Mouse (Mus musculus) cerebellum, adult 9-10 months (tissue): ENCODE measurements around the gene Rasgef1c.

Experiments used
- DNase-seq: peaks from one replicate; pipeline ENCODE4 v3.0.0; 2022

The Rasgef1c gene

DNA sequence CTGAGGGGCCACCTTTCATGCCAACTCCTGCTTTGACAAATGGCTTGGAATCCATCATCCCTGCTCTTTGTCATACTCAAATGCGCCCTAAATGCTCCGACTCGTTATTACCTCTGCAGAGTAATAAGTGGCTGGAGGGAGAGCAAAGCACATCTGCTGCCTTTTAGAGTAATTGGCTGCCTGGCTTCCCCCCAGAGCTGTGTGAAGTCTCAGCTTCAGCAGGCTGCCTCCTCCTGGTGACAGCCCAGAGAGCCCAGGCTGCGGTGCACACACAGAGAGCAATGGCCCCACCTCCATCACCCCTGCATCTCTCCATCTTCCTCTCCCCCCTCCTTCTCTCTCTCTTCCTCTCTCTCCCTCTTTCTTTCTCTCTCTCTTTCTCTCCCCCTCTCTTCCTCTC is 25.5 kb downstream of the Rasgef1c start:
- DNase-seq = no peak

DNA sequence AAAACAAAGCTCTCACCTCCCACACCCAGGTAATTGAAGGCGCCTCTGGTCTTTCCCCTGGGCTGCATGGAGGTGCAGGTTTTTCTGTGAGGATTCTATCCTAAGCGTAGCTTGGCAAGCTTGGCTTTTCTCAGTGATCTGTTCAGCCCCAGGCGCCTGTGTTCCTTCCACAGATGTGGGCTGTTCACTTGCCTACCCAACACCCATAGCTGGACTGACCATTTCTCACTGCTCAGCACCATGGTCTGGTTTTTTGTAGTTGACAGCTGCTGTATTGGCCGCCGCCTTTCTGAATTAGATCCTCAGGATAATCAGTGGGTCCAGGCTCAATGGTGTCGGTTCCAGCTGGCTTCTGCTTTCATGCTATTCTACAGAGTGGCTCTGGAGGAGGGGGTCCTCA is 26.0 kb downstream of the Rasgef1c start:
- no peak for DNase-seq

DNA sequence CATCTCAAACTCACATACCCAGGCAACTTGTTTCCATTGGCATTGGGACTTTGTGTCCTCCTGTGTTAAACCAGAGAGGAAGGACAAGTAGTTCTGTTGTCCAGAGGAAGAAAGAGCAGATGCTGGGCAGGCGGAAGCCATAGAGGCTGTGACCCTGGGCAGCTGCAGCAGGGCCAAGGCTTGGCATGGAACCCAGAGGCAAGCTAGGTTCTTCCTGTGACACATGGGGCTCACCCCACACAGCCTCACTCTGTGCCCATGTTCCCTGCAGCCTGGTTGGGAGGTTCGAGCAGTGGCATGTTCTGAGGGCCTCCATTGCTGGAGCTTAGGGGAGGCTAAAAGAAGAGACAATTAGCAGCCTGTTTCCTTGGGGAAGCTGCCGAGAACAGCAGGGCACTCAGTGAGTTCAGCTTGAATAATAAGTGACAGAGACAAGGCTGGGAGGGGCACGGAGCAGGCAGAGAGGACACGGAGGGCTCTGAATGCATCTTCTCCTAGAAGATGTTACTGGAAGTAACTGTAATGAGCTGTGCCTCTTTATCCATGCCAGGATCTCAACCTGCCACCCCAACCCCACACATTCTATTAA is 29.5 kb downstream of the Rasgef1c start:
- no peak for DNase-seq

DNA sequence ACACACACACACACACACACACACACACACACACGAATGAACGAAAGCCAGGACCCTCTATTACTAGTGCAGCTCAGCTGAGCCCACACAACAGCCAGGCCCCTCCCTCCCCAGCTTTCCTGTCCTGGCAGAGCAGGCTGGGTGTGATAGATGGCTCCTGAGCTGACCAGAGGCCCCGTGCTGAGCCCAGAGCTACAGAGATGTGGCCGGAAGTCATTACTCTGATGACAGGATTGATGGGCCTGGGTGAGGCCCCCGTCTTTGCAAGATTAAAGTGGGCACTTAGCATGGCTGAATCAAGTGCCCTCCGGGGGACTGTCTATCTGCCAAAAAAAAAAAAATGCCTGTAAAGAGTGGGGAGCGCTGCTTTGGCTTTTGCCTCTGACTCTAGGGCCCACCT is 30.2 kb downstream of the Rasgef1c start:
- DNase-seq = no peak

DNA sequence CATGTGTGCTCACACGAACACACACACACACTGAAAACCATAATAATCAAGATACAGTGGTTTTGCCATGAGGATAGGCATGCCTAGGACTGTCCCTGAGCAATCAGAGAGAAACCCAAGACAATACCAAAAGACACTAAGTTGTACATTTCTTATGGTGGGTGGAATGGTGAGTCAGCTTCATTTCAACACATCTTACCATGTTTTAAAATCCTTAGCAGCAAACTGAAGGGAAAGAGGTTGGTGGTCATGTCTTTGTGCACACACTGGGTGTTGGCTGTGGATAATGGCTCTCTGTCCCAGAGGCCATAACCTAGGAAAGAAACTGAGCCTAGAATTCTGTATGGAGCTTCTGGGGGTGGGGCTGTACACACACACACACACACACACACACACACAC is 32.2 kb downstream of the Rasgef1c start:
- no peak for DNase-seq

DNA sequence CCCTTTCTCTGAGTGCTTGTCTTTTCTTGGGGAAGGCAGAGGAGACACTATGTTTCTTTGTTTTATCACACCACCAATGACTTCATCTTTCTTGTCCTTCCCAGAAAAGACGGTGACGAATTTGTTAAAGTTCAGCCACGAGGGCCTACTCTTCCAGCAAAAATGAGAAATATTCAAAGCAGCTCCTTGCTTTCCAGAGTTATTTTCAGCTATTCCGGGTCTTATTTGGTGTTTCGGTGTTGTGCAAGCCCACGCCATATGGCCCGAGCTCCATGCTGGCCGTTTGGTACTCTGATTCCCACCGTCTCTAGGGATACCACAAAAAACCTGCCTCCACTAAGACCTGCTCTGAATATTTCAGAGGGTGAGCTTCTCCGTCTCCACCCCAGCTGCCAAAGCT is 32.7 kb downstream of the Rasgef1c start:
- peak; percentile 54 for DNase-seq

DNA sequence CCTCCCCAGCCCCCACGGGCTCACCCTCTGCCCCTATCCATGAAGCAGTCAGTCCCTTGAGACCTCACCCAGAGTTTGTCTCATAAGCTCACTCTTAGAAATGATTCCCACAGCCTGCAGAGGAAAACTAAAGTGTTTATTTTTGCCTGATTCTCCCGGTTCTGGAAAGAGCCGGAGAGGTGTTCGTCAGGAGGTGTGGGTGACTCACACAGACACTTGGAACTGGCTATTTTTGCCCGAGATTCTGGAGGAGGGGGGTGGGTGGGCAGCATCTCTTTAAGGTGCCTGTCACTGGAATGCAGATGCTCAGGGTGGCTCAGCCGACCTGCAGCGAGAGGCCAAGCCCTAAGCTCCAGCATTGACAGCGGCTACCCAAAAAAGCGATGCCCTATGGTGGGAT is 34.8 kb downstream of the Rasgef1c start:
- DNase-seq = no peak

DNA sequence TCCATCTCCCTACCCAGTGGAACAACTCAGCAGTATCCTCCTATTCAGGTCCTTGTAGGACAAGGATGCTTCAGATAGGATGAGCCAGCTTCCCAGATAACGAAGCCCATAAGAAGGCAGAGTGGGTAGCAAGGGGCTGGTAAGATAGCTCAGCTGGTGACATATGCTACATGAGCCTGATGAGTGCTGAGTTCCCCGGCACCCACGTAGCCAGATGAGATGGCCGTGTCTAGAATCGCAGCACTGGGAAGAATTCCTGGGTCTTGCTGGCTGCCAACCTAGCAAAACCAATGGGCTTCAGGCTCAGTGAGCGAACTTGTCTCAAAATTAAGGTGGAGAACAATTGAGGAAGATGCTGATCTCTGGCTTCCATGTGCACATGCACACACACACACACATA is 36.1 kb downstream of the Rasgef1c start:
- no peak for DNase-seq

DNA sequence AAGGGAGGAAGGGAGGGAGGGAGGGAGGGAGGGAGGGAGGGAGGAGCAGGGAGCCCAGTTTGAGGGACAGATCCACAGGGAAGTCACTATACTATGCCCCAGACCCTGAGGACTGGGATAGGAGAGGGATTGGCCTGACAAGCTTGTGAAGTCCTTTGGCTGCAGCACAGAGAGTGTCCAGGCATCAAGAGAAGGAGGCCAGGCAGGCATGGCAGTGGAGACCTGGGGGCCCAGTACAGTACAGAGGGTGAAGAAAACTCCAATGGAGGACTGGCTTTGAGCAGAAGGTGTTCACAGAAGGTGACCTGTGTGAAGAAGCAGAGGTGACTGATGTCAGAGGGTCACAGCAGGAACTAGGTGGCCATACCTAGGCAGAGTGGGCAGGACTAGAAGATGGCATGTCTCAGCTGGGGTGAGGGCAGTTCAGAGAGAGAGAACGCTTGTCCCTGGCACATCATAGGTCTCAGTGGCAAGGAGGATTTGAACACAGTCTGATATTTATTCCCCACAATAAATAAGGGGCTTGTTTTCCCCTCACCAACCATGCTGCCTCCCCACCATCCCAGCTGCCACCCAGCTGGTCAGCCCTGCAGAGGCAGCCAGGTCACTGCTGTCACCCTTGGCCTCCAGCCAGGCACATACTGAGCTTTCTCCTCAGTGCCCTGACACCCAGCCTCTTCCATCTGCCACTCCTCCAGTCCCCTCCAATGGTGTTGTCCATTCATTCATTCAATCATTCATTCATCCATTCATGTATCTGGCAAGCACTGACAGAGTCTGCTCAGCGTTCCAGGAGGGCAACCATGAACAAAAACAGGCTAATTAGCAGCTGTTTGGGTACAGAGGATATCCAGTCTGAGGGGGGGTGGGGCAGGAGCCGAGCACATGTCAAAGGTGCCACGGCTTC is 36.9 kb downstream of the Rasgef1c start:
- DNase-seq = peak; percentile 85

DNA sequence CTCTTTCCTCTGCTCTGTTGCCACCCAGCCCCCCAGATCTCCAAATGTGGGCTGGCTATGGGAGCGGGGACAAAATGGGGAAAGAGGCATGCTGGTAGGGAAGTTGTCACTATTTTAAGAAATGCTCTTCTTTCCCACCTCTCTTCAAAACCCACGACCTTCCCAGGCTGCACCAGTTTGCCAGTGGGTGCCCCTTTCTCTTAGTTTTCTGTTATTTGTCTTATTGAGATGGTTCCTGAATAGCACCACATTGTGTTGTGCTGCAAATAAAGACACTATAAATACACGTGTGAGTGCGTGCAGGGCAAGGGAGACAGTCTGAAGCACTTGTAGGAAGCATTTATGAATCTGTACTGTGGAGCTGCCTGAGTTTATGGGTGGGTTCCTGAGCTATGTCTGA is 41.2 kb downstream of the Rasgef1c start:
- no peak for DNase-seq

DNA sequence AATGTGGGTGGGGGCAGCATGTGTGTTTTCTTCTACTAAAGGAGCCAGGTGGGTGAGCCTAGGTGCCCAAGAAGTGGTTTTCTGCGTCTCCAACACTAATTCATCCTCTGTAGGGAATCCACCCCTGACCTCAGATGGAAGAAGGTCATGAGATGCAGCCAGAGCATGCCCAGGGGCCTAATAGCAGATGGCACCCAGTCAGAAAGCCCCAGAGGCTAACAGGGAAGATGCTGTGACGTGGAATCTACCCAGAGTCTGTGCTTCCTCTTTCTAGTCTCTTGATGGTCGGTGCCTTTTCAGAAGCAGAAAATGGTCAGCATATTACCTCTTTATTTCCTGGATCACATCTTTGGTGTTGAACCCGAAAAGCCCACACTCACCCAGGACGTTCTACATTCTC is 42.3 kb downstream of the Rasgef1c start:
- DNase-seq = no peak

DNA sequence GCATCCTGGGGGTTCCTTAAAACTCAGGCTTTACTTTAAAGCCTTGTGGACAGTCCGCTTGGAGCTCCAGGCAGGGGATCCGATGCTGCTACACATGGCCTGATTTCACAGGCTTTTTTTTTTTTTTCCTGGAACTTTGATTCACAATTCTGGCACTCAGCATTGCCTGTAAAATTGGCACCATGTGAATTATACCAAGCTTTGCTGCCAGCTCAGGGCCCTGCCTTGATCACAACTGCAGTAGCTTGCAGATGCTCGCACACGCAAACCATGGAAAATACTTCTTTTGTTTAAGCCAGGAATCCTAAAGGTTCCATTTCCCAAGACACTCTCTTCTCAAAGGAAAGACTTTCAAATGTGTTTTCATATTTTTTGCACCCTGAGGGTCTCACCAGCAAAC is 44.1 kb downstream of the Rasgef1c start:
- no peak for DNase-seq

DNA sequence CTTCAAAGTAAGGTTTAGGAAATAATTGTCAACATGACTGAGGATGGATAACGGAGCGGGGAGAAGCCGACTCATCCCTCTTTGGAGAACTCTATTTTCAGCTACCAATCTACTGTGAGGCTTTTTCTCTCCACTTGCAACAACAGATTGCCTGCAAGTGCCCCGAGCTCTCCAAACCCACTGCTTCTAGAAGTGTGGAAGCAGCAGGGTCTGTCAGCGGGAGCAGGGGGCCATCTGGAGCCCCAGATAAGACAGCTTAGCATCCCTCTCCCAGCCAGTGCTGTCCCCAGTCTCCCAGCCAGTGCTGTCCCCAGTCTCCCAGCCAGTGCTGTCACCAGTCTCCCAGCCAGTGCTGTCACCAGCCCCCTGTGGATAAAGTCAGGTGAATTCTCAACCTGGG is 48.2 kb downstream of the Rasgef1c start:
- peak; percentile 64 for DNase-seq

DNA sequence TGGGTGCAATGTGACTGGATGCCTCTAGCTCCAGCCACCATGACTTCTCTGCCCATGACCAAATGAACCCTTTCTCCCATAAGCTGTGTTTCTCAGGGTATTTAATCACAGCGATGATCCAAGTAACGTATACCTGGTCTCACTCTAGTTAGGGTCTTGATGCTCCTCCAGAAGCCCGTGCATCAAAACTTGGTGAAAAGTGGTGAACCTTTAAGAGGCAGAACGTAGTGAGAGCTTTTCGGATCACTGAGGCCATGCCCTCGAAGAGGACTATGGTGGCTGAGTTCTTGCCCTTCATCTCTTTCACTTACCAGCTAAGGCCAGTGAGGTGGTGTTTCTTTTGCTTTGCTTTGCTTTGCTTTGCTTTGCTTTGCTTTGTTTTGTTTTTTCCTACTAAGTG is 52.0 kb downstream of the Rasgef1c start:
- no peak for DNase-seq

DNA sequence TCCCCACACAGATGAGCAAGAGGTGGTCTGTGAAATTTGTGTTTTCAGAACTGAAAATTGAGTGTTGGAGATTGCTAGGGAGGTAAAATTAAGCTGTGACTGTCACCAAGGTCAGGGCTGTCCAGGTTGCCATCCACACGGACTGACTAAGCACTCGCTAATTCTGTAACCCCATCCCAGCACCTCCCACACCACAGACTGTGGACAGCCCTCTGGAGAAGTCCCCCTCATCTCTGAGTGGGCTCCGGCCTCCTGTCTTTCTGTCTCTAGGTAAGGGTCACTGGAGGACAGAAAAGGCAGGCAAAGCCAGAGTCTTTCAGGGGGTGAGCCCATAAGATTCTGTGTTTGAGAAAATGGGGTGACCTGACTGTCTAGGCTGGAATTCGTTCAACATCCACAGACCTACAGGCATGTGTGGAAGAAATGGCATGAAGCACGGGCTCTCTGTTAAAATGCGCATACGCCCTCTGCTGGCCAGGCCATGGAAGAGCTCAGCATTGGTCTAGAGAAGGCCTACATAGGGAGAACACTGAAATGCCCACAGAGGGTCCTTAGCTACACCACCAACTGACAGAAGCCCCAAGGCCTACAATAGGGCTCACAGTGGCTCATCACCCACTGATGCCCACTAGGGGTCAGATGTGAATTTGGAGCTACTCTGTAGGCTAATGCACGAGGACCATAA is 54.1 kb downstream of the Rasgef1c start:
- DNase-seq = peak; percentile 86

DNA sequence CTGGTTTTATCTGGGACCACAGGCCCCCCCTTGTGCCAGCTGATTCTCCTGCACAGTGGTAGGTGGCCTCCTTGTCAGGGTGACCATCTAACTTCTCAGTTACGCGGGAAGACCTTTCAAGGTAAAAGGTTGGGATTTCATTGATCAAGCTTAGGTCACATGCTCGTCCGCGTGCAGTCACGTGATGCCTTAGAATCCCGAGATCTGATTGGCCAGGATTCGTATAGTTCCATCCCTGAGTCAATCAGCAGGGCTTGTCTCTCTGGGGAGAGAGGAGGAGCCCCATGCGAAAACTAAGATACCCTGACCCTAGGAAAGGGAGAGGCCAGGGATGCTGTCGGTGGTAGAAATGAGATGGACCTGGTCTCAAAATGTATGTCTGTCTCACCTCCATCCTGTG is 56.4 kb downstream of the Rasgef1c start:
- DNase-seq = no peak

DNA sequence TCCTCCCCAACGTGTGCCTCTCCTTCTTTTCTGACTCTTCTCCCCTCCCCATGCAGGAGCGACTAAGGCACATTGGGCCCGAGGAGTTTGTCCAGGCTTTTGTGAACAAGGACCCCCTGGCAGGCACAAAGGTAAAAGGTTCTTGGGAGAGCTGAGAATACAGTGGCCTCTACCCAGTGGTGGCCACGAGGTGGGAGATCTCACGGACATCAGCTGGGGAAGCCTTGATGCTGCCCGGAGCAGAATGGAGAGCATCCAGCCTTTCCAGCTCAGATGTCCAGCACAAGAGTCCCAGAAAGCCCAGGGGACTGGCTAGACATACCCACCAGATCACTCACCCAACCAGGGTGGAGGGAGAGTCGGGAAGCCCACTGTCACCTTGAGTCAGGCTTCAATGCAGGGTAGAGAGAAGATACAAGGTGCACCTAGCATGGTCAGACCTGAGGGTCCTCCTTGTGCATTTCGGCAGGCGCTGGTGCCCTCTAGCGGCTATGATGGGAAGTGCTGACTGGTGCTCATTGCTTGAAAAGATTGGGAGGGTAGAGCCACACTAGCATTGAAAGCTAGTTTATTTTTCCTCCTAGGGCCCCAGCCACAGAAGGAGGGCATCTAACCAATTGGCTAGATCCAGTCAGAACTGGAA is 59.6 kb downstream of the Rasgef1c start:
- DNase-seq = peak; percentile 61

DNA sequence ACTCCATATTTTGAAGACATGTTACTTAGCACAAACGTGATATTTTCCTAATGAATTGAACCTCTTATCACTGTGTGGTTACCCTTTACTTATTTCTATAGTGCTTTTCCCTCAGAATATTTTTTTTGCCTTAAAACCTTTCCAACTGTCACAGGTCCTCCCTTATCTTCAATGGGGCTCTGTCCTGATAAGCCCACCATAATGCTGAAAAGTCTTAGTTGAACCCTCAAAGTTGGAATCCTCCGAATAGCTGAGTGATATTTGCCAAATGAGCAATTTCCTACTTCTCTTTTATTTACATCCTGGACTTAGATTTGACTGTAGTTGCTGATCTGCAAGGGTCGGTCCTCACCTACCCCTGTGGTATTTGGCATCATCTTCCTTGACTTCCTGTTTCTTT is 63.7 kb downstream of the Rasgef1c start:
- DNase-seq = no peak

DNA sequence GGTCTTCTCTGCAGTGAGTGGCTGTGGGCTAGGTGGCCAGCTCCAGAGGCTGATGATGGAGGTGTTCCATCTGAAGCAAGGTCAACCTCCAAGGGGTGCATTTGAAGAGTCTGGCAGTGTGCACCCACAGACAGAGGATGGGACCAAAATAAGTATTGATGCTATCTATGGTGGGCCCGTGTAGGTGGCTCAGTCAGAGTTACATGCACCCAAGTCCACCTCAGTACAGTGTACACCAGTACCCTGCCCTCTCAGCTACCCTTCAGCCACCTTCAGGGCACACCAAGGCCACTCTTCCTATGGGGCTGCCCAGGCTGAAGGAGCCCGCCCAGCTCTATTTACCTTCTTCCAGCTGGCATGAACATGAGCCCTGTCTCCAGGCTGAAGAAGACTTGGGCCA is 68.1 kb downstream of the Rasgef1c start:
- DNase-seq = no peak

DNA sequence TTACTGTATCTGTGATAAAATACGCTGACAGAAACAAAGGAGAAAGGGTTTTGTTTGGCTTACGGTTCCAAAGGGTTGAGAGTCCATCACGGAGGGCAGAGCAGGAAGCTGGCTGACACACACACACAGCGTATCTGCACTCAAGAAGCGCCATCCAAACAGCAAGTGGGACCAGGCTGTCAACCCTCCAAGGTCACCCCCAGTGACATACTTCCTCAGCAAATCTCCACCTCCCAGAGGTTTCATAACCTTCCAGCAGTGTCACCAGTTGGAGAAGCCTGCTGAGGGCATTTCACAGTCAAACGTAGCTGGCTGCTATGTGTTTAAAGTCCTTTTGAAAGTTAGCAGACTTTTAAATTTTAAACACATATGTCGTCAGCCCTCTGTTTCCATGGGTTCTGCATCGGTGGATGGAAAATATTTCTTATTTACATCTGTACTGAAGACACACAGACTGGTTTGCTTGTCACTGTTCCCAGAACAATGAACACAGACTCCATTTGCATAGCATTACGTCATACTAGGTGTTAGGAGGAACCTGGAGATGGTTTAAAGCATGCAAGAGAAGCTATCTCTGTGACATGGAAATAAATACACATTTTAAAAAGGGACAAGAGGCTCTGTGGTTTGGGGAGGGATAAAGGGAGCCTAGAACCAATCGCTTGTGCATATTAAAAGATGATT is 72.2 kb downstream of the Rasgef1c start:
- DNase-seq = no peak

DNA sequence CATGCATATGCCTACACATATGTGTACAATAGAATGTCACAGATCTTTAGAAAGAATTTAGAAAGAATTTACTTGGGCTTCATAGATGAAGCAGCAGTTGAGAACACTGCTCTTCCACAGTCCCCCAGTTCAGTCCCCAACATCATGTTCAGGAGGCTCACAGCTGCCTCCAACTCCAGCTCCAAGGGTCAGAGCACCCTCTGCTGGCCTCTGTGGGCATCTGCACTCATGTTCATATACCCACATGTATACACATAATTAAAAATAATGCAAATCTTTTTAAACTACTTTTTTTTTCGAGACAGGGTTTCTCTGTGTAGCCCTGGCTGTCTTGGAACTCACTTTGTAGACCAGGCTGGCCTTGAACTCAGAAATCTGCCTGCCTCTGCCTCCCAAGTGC is 73.0 kb downstream of the Rasgef1c start:
- no peak for DNase-seq

DNA sequence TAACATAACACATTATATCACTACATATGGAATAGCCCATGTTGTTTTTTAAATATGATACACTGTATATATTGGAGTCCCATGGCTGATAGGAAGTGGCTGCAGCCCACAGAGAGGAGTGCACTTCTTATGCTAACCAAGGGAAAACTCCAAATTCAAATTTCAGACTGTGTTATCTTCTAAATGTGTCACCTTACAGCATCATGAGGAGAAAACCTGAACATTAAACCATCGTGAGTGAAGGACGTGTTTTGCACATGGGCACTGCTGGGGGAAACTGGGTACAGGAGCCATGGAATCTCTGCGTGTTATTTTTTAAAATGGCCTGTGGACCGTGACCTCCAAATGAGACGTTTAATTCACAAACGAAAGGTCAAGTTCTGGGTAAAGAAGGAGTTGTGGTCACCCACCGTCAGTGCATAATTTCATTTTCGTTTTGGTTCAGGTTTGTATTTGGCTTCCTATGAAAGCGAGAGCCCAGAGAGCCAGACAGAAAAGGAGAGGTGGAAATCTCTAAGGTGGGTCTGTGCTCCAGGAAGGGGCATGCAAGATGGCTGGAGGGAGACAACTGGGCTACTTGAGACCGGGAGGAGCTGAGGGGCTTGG is 76.4 kb downstream of the Rasgef1c start:
- no peak for DNase-seq

DNA sequence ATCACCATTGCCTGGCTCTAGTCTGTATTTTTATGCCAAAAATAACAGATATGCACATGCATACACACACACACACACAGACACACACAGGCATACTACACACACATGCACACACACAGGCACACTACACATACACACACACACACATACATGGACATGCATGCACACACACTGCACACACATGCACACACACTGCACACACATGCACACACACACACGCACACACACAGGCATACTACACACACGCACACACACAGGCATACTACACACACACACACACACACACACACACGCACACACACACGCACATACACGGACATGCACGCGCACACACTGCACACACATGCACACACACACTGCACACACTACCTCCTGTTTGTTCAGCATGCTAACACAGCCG is 77.3 kb downstream of the Rasgef1c start:
- DNase-seq = no peak
